Mouse (Mus musculus): ENCODE results near the gene Thrb.

DNA sequence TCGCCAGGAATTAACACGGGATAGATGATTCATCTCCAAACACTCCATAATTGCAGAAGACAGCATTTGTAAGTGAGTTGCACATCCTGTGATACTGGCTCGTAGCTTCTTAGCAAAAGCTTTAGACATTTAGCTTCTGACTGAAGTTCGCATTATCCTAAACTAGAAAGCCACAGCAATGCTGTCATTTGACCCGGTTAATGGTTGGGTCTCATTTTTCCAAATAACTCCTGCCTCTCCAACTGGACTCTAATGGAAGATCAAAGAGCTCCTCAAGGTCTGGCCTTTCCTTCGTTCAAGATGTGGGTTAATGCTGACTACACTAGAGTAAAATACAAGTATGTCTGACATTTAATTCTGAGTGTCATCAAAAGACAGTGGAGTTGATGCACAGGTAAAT lies 208.3 kb downstream of the Thrb start:
- no peak for TF ChIP-seq CTCF (IDR thresholded peaks at IDR 0.05)
- TF ChIP-seq EP300 (IDR thresholded peaks at IDR 0.05; ENCODE audit: insufficient read depth, low read depth, low read length): no peak
- TF ChIP-seq POLR2A (IDR thresholded peaks at IDR 0.05; ENCODE audit: insufficient read depth, low read depth, low read length): no peak
